Mouse (Mus musculus) CH12.LX (cell line): ENCODE results near the gene Soga1. TPM values are rescaled to one million over a fixed set of nuclear protein-coding genes. Genes with fewer than 3 reads are reported as not detected.

Experiments
- DNase-seq: peaks from one replicate; pipeline ENCODE4 v3.0.0-alpha.2; 2013; ENCODE audit errors: extremely low read depth
- H3K27ac ChIP-seq: 2 replicates; pipeline ENCODE4 v1.5.1; 2012; ENCODE audit warnings: low read depth, mild to moderate bottlenecking, control low read depth, moderate library complexity; ENCODE audit not compliant: insufficient read depth
- H3K27me3 ChIP-seq: replicated peaks from 2 replicates; pipeline ENCODE3; 2012; ENCODE audit warnings: inconsistent platforms
- H3K36me3 ChIP-seq, 2 experiments: replicated peaks in 1 of 2; 2 replicates each; pipeline versions ENCODE3 to v1.6.1; 2012; ENCODE audit warnings: inconsistent platforms in 1 of 2, low read length in 1 of 2, mild to moderate bottlenecking in 1 of 2, mixed read lengths in 1 of 2, moderate library complexity in 1 of 2; ENCODE audit not compliant: control insufficient read depth in 1 of 2, insufficient read depth in 1 of 2
- H3K4me1 ChIP-seq, 2 experiments: 2 replicates each; pipeline ENCODE4 v1.6.1; 2012; ENCODE audit warnings: inconsistent platforms in 1 of 2, moderate library complexity in 1 of 2; ENCODE audit not compliant: insufficient read depth in 2 of 2, control insufficient read depth in 1 of 2
- H3K4me2 ChIP-seq: 2 replicates; pipeline ENCODE4 v1.6.1; 2012; ENCODE audit warnings: low read depth, mild to moderate bottlenecking, control low read depth; ENCODE audit not compliant: poor library complexity, insufficient read depth, severe bottlenecking
- H3K4me3 ChIP-seq, 3 experiments: fragments of 150-350 bp in 1 of 3; sonication (generic) in 1 of 3; replicated peaks in 1 of 3; 2 replicates each; pipeline versions ENCODE3 to v1.5.1; 2011 to 2012; ENCODE audit warnings: low read depth in 2 of 3, low read length in 2 of 3, mild to moderate bottlenecking in 2 of 3, moderate library complexity in 2 of 3, control low read depth in 1 of 3, improper control_type of control experiment in 1 of 3, inconsistent platforms in 1 of 3, mixed read lengths in 1 of 3; ENCODE audit not compliant: poor library complexity in 1 of 3
- H3K79me2 ChIP-seq: replicated peaks from 2 replicates; pipeline ENCODE4 v1.6.1; 2012; ENCODE audit warnings: mild to moderate bottlenecking, moderate library complexity; ENCODE audit not compliant: control insufficient read depth, poor library complexity, insufficient read depth, severe bottlenecking; ENCODE audit errors: extremely low read depth
- H3K9ac ChIP-seq: 2 replicates; pipeline ENCODE4 v1.6.1; 2012; ENCODE audit warnings: low read depth, mild to moderate bottlenecking, control low read depth, moderate library complexity; ENCODE audit not compliant: insufficient read depth
- H3K9me3 ChIP-seq: replicated peaks from 2 replicates; pipeline ENCODE3; 2012; ENCODE audit warnings: low read length, inconsistent platforms, mixed read lengths
- CHD1 ChIP-seq: IDR thresholded peaks from 2 replicates; pipeline ENCODE4 v1.6.1; 2012; ENCODE audit warnings: low read depth, low read length, improper control_type of control experiment, inconsistent platforms
- CHD2 ChIP-seq: IDR thresholded peaks from 2 replicates; pipeline ENCODE4 v1.6.1; 2011; ENCODE audit warnings: low read length, improper control_type of control experiment
- CTCF ChIP-seq, 2 experiments: IDR thresholded peaks in 1 of 2; conservative IDR thresholded peaks in 1 of 2; 2 replicates each; pipeline ENCODE4 v1.5.1; 2011 to 2012; ENCODE audit warnings: low read depth in 2 of 2, low read length in 2 of 2, improper control_type of control experiment in 1 of 2, inconsistent platforms in 1 of 2, mild to moderate bottlenecking in 1 of 2, moderate library complexity in 1 of 2
- E2F4 ChIP-seq: IDR thresholded peaks from 2 replicates; pipeline ENCODE4 v1.6.1; 2011; ENCODE audit warnings: low read depth, low read length, improper control_type of control experiment; ENCODE audit not compliant: insufficient replicate concordance
- ELF1 ChIP-seq: IDR thresholded peaks from 2 replicates; pipeline ENCODE4 v1.6.1; 2014; ENCODE audit warnings: low read depth, mild to moderate bottlenecking, inconsistent platforms, low read length, improper control_type of control experiment
- ETS1 ChIP-seq: conservative IDR thresholded peaks from 2 replicates; pipeline ENCODE4 v1.6.1; 2012; ENCODE audit warnings: low read depth, mild to moderate bottlenecking, inconsistent platforms, low read length, improper control_type of control experiment, moderate library complexity
- JUN ChIP-seq: IDR thresholded peaks from 2 replicates; pipeline ENCODE4 v1.6.1; 2011; ENCODE audit warnings: low read depth, mild to moderate bottlenecking, low read length, improper control_type of control experiment, moderate library complexity; ENCODE audit not compliant: insufficient read depth
- JUND ChIP-seq: conservative IDR thresholded peaks from 2 replicates; pipeline ENCODE4 v1.6.1; 2011; ENCODE audit warnings: low read depth, low read length, improper control_type of control experiment
- KAT2A ChIP-seq: IDR thresholded peaks from 2 replicates; pipeline ENCODE4 v1.6.1; 2012; ENCODE audit warnings: low read length, improper control_type of control experiment, inconsistent platforms; ENCODE audit not compliant: insufficient replicate concordance
- MAX ChIP-seq: IDR thresholded peaks from 2 replicates; pipeline ENCODE4 v1.6.1; 2011; ENCODE audit warnings: low read length, improper control_type of control experiment
- MEF2A ChIP-seq: IDR thresholded peaks from 2 replicates; pipeline ENCODE4 v1.6.1; 2014; ENCODE audit warnings: low read depth, mild to moderate bottlenecking, inconsistent platforms, low read length, improper control_type of control experiment, borderline replicate concordance
- MYC ChIP-seq: IDR thresholded peaks from 2 replicates; pipeline ENCODE4 v1.6.1; 2011; ENCODE audit warnings: low read depth, mild to moderate bottlenecking, improper control_type of control experiment, low read length
- PAX5 ChIP-seq: IDR thresholded peaks from 2 replicates; pipeline ENCODE4 v1.6.1; 2012; ENCODE audit warnings: low read length, inconsistent platforms, mixed read lengths
- POLR2A ChIP-seq: IDR thresholded peaks from 2 replicates; pipeline ENCODE4 v1.6.1; 2011; ENCODE audit warnings: low read depth, mild to moderate bottlenecking, improper control_type of control experiment, low read length
- TBP ChIP-seq: conservative IDR thresholded peaks from 2 replicates; pipeline ENCODE4 v1.6.1; 2011; ENCODE audit warnings: low read depth, low read length, improper control_type of control experiment
- ZC3H11A ChIP-seq: IDR thresholded peaks from 2 replicates; pipeline ENCODE4 v1.6.1; 2012; ENCODE audit warnings: low read depth, mild to moderate bottlenecking, inconsistent platforms, low read length, improper control_type of control experiment
- ZKSCAN1 ChIP-seq: IDR thresholded peaks from 2 replicates; pipeline ENCODE4 v1.6.1; 2012; ENCODE audit warnings: low read depth, inconsistent platforms, low read length, improper control_type of control experiment, borderline replicate concordance
- ZNF384 ChIP-seq: IDR thresholded peaks from 2 replicates; pipeline ENCODE4 v1.6.1; 2012; ENCODE audit warnings: low read depth, low read length, improper control_type of control experiment, inconsistent platforms
- dilution Hi-C: fragments of 300-500 bp; cut with MboI; formaldehyde crosslinking; loops from 2 replicates; pipeline ENCODE4 v1.14.3; 2020; ENCODE audit warnings: low sequenced_read_pairs; ENCODE audit not compliant: extremely low pct_unique_long_range_greater_than_20kb, extremely low pct_ligation_motif_present
- in situ Hi-C: fragments of 300-500 bp; cut with MboI; formaldehyde crosslinking; loops from 3 replicates; pipeline ENCODE4 v1.14.3; 2019; ENCODE audit warnings: low sequenced_read_pairs, low pct_ligation_motif_present, low pct_unique_long_range_greater_than_20kb, mixed read lengths
- polyA plus RNA-seq: library from polyadenylated mRNA; unstranded; fragments of >175 nt; gene quantifications from 2 replicates; pipeline ENCODE4 v1.2.1, GENCODE M21; 2012; ENCODE audit warnings: low read depth; ENCODE audit not compliant: insufficient read length
- total RNA-seq, 2 experiments: library from RNA; depleted of rRNA; stranded (reverse); fragments of 300-350 nt in 1 of 2; fragments of >200 nt in 1 of 2; gene quantifications; 2 replicates each; pipeline ENCODE4 v1.2.3; 2012 to 2014

Soga1 gene
- total and polyA plus RNA-seq, 3 experiments: 0.39 to 2.0 (median 2.0) TPM

GRCm38 (mm10) chr2:157075685-157076084 is 3.4 kb downstream of the Soga1 start:
- in situ Hi-C loops: loop anchor here (25.0 kb wide), 1 partner anchor 188 kb away; the partner anchor contains the start of gene Sla2
- no peaks in the 10 kb centered on the region for H3K79me2 ChIP-seq
- peaks cover 37% of the 10 kb centered on the region for H3K27me3 ChIP-seq
- dilution Hi-C loops: no loop called here
- no peak overlapping the region for H3K4me2 ChIP-seq
- DNase-seq: no peak
- no peak for TF ChIP-seq MYC
- TF ChIP-seq, all 38 proteins: peak for 0
- peaks cover 18 to 42% of the 10 kb centered on the region in 2 experiments for H3K4me1 ChIP-seq
- no peak overlapping the region for H3K9ac ChIP-seq
- no peak overlapping the region for H3K27ac ChIP-seq
- no peak overlapping the region for H3K4me3 ChIP-seq
- no peaks in the 10 kb centered on the region for H3K9me3 ChIP-seq
- H3K36me3 ChIP-seq: no peaks in the 10 kb centered on the region

DNA sequence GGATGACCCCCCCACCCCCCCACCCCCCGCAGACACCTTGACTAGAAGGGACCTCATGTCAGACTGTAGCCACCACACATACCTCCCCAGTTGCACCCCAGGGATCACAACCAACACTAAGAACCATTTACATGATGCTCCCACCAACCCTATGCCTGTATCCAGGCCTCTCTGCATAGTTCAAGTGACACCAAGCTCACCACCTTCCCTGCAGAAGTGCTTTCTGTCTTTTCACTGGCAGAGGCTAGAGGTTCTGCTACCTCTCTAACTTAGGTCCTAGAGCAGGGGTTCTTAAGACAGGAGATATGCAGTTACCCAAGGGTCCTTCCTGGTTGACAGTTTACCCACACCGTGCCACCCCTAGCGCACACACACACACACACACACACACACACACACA is 3.8 kb downstream of the Soga1 start:
- Histone ChIP-seq H3K27me3 (peaks cover 32% of the 10 kb centered on the region), H3K79me2 (no peaks in the 10 kb centered on the region), H3K4me1 (peaks cover 22 to 47% of the 10 kb centered on the region in 2 experiments), H3K9ac (no peak overlapping the region), H3K9me3 (no peaks in the 10 kb centered on the region), H3K4me3 (no peak overlapping the region), H3K4me2 (no peak overlapping the region), H3K36me3 (no peaks in the 10 kb centered on the region), H3K27ac (no peak overlapping the region)
- dilution Hi-C loops (no loop called here), in situ Hi-C loops (loop anchor here (25.0 kb wide), 1 partner anchor 188 kb away; the partner anchor contains the start of gene Sla2)
- DNase-seq: no peak
- TF ChIP-seq PAX5: no peak
- no peak for TF ChIP-seq ZC3H11A
- TF ChIP-seq JUND: no peak
- TF ChIP-seq CTCF (conservative IDR thresholded peaks at IDR 0.05 in 1 of 2, IDR thresholded peaks at IDR 0.05 in 1 of 2; ENCODE audit: low read depth in 2 of 2, low read length in 2 of 2): no peak
- no peak for TF ChIP-seq POLR2A
- TF ChIP-seq MEF2A: no peak

GRCm38 (mm10) chr2:157074772-157075171 is 4.3 kb downstream of the Soga1 start:
- in situ Hi-C loops: loop anchor here (25.0 kb wide), 1 partner anchor 187 kb away; the partner anchor contains the start of gene Sla2
- Histone ChIP-seq H3K27ac (no peak overlapping the region), H3K4me1 (peaks cover 27 to 51% of the 10 kb centered on the region in 2 experiments)

More at GRCm38 (mm10) chr2:157074772-157075171, 4.3 kb downstream of the Soga1 start:
- dilution Hi-C loops: no loop called here
- Histone ChIP-seq H3K9me3 (no peaks in the 10 kb centered on the region), H3K36me3 (no peaks in the 10 kb centered on the region), H3K27me3 (peaks cover 28% of the 10 kb centered on the region), H3K9ac (no peak overlapping the region), H3K4me3 (no peak overlapping the region), H3K4me2 (no peak overlapping the region), H3K79me2 (no peaks in the 10 kb centered on the region)
- DNase-seq: no peak
- no peak for TF ChIP-seq ZKSCAN1
- TF ChIP-seq KAT2A: no peak
- no peak for TF ChIP-seq E2F4
- no peak for TF ChIP-seq POLR2A
- no peak for TF ChIP-seq CHD1
- no peak for TF ChIP-seq JUN
- TF ChIP-seq CHD2: no peak
- no peak for TF ChIP-seq MAX
- no peak for TF ChIP-seq ETS1
- TF ChIP-seq JUND: no peak
- no peak for TF ChIP-seq ELF1
- TF ChIP-seq ZNF384: no peak
- no peak for TF ChIP-seq TBP
